Mouse (Mus musculus) heart, postnatal 0 days (tissue): ENCODE measurements around the gene Il4. TPM values are rescaled to one million over a fixed set of nuclear protein-coding genes. Genes with fewer than 3 reads are reported as not detected.

Source experiments
- ATAC-seq: fragments of 200-750 bp; cut with Nextera tagmentation; 2 replicates; pipeline ENCODE4 v1.8.0; 2017; ENCODE audit warnings: low read depth, moderate number of reproducible peaks, moderate library complexity; ENCODE audit not compliant: insufficient read depth
- DNase-seq: peaks from one replicate; pipeline ENCODE4 v3.0.0-alpha.2; 2016; ENCODE audit warnings: low spot score
- H3K27ac ChIP-seq: fragments of 300-500 bp; sonication (generic); 2 replicates; pipeline ENCODE4 v1.5.1; 2014; ENCODE audit warnings: low read depth, mild to moderate bottlenecking
- H3K27me3 ChIP-seq: fragments of 300-500 bp; sonication (generic); 2 replicates; pipeline ENCODE4 v1.6.1; 2014; ENCODE audit warnings: low read length, mixed read lengths; ENCODE audit not compliant: control insufficient read depth, insufficient read depth
- H3K36me3 ChIP-seq: fragments of 300-500 bp; sonication (generic); replicated peaks from 2 replicates; pipeline ENCODE4 v1.6.1; 2014; ENCODE audit warnings: low read length, mixed read lengths; ENCODE audit not compliant: control insufficient read depth, insufficient read depth
- H3K4me1 ChIP-seq: fragments of 300-500 bp; sonication (generic); 2 replicates; pipeline ENCODE4 v1.6.1; 2014; ENCODE audit warnings: antibody characterized with exemption; ENCODE audit not compliant: control insufficient read depth, insufficient read depth
- H3K4me2 ChIP-seq: fragments of 300-500 bp; sonication (generic); 2 replicates; pipeline ENCODE4 v1.6.1; 2014; ENCODE audit warnings: low read depth, mild to moderate bottlenecking, low read length, moderate library complexity
- H3K4me3 ChIP-seq: fragments of 300-500 bp; sonication (generic); 2 replicates; pipeline ENCODE4 v1.5.1; 2014; ENCODE audit warnings: low read depth, low read length
- H3K9ac ChIP-seq: fragments of 300-500 bp; sonication (generic); replicated peaks from 2 replicates; pipeline ENCODE4 v1.6.1; 2014; ENCODE audit warnings: low read depth, low read length, mixed read lengths
- H3K9me3 ChIP-seq: fragments of 300-500 bp; sonication (generic); replicated peaks from 2 replicates; pipeline ENCODE4 v1.6.1; 2016; ENCODE audit warnings: low read length; ENCODE audit not compliant: control insufficient read depth
- CTCF ChIP-seq: IDR thresholded peaks from 2 replicates; pipeline ENCODE4 v1.5.1; 2016; ENCODE audit warnings: antibody characterized with exemption, control low read depth, low read depth
- EP300 ChIP-seq: IDR thresholded peaks from 2 replicates; pipeline ENCODE4 v1.6.1; 2016; ENCODE audit warnings: antibody characterized with exemption, low read depth
- WGBS: fragments of 180-500 bp; shearing (Covaris S2); extraction: QIAGEN DNeasy Blood & Tissue Kit; methylation state at CpG from one replicate; pipeline ENCODE4 v1.1.7; 2014; 5-methylcytosine and 5-hydroxymethylcytosine counted together
- polyA plus RNA-seq: library from polyadenylated mRNA; unstranded; fragments of >200 nt; fragmentation: Nextera tagmentation; extraction: Ambion mirVana; gene quantifications from 2 replicates; pipeline ENCODE4 v1.2.1, GENCODE M21; 2015
- total RNA-seq: library from RNA; depleted of rRNA; stranded (reverse); fragments of >200 nt; gene quantifications from 2 replicates; pipeline ENCODE4 v1.2.3, GENCODE M21; 2014; ENCODE audit warnings: low replicate concordance

Il4 gene
- total and polyA plus RNA-seq, 2 experiments from 2014 or later = not detected

DNA sequence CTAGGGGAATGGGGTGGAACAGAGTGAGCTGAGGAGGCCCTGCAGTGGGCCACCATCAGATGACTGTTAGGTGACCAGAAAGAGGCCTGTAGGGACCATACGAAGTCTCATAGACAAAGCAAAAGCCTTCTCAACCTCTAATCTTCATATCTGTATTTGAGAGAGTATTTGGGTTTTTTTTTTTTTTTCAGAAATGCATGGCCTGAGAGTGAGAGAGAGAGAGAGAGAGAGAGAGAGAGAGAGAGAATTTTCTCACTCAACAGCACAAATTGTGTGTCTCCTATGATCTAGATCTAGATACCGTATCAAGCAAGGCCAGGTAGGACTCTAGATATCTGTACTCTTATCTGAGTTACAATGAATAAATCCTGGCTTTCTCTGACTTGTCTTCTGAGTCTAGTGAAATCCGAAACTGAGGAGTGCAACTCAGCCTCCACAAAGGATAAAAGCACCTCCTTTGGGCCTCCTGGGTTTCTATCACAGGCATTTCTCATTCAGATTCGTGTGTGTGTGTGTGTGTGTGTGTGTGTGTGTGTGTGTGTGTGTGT is 833 bp downstream of the Il4 start:
- H3K36me3 ChIP-seq = no peaks in the 10 kb centered on the region
- no peak overlapping the region for H3K4me3 ChIP-seq
- no peaks in the 10 kb centered on the region for H3K4me1 ChIP-seq
- no peak for DNase-seq
- TF ChIP-seq EP300 (no peak), CTCF (no peak)
- H3K9me3 ChIP-seq = no peaks in the 10 kb centered on the region
- H3K9ac ChIP-seq = no peak overlapping the region
- ATAC-seq = no peak
- no peak overlapping the region for H3K4me2 ChIP-seq
- 64% methylated on average over 4 of the region's 4 CpGs for WGBS
- H3K27me3 ChIP-seq = no peaks in the 10 kb centered on the region
- no peak overlapping the region for H3K27ac ChIP-seq

DNA sequence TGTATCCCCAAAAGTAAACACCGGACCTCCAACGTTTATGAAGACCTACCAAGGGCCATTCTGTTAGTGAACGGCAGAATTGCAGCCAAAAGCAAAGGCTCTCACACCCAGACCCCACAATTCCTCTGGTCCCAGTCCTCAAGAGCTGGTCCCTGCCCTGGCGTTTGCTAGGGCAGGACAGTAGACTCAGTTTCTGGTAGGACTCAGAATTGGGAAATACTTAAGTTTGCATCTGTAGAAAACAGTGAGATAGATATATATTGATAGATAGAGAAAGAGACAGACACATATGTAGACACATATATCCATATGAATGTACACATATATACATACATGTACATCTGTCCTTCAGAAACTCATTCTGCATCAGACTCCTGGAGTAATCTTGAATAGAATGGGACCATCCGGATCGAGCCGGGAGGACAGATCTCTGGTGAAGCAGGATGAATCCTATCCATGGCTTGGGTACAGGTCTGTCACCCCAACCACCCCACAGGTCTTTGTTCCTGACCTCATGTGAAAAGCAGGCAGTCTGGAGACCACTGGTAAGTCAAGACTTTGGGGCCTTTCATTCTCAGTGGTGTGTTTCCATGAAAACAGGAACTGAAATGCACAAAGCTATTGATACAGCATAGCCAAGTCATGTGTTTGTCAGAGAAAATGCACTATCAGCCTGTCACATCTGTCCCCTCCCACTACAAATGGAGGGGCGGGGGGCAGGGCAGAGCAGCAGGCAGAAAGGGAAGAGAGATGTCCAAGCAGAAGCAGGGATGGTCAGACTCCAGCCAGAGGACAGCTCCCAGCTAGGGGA is 1.5 kb downstream of the Il4 start:
- DNase-seq (no peak), ATAC-seq (no peak)
- Histone ChIP-seq H3K4me1 (no peaks in the 10 kb centered on the region), H3K9me3 (no peaks in the 10 kb centered on the region), H3K4me2 (no peak overlapping the region), H3K27me3 (no peaks in the 10 kb centered on the region), H3K27ac (no peak overlapping the region), H3K4me3 (no peak overlapping the region), H3K36me3 (no peaks in the 10 kb centered on the region), H3K9ac (no peak overlapping the region)
- WGBS = 80% methylated on average over 8 of the region's 8 CpGs
- TF ChIP-seq CTCF = no peak
- no peak for TF ChIP-seq EP300

DNA sequence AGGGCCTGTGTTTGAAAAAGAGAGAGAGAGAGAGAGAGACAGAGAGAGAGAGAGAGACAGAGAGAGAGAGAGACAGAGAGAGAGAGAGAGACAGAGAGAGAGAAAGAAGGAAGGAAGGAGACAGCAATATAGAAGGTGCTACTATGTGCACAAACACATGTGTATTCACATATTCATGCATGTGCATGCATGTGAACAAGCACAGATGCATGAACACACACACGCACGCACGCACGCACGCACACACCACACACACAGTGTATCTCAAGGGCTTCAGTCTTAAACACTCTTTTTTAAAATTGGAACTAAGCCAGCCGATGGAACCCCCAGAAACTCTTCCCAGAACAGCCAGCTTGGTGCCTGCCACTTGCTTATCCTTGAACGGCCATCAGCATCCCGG is 2.9 kb downstream of the Il4 start:
- H3K27me3 ChIP-seq = no peaks in the 10 kb centered on the region
- WGBS = 86% methylated on average over 8 of the region's 8 CpGs
- H3K36me3 ChIP-seq = no peaks in the 10 kb centered on the region
- H3K27ac ChIP-seq = no peak overlapping the region
- H3K4me3 ChIP-seq = no peak overlapping the region
- TF ChIP-seq EP300 (no peak), CTCF (no peak)
- DNase-seq = no peak
- no peak for ATAC-seq
- H3K4me1 ChIP-seq = no peaks in the 10 kb centered on the region
- H3K4me2 ChIP-seq = no peak overlapping the region
- H3K9me3 ChIP-seq = no peaks in the 10 kb centered on the region
- H3K9ac ChIP-seq = no peak overlapping the region

DNA sequence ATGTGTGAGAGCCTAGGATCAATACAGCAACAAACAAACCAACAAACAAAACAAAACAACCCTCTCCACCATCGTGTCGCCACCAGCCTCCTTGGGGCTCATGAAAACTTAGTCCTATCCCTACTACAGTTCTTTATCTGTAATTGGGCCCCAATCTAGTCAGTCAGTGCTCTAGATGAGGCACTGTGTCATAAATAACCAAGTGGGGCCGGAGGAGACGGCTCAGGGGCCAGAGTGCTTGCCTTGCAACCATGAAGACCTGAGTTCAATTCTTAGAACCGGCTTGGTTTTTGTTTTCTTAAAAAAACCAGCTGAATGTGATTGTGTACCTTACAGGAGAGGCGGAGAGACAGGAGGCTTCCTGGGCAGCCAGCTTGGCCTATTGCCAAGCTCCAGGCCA is 3.3 kb downstream of the Il4 start:
- TF ChIP-seq CTCF (no peak), EP300 (no peak)
- ATAC-seq (no peak), DNase-seq (no peak)
- H3K27me3 ChIP-seq = no peaks in the 10 kb centered on the region
- H3K4me3 ChIP-seq = no peak overlapping the region
- 59% methylated on average over 6 of the region's 6 CpGs for WGBS
- H3K4me1 ChIP-seq = no peaks in the 10 kb centered on the region
- no peak overlapping the region for H3K4me2 ChIP-seq
- H3K36me3 ChIP-seq = no peaks in the 10 kb centered on the region
- H3K27ac ChIP-seq = no peak overlapping the region
- no peak overlapping the region for H3K9ac ChIP-seq
- H3K9me3 ChIP-seq = no peaks in the 10 kb centered on the region

- H3K4me2 ChIP-seq = no peak overlapping the region
- H3K4me1 ChIP-seq = no peaks in the 10 kb centered on the region
- TF ChIP-seq EP300 = no peak
- TF ChIP-seq CTCF = no peak
- 59% methylated on average over 3 of the region's 3 CpGs for WGBS
- H3K9ac ChIP-seq = no peak overlapping the region
- H3K9me3 ChIP-seq = no peaks in the 10 kb centered on the region
- H3K27me3 ChIP-seq = no peaks in the 10 kb centered on the region
- H3K27ac ChIP-seq = no peak overlapping the region
- no peak overlapping the region for H3K4me3 ChIP-seq
- no peaks in the 10 kb centered on the region for H3K36me3 ChIP-seq
- ATAC-seq (no peak), DNase-seq (no peak)
These were observed 8.8 kb downstream of the Il4 start for GRCm38 (mm10) chr11:53609672-53610071.
